Mouse (Mus musculus): ENCODE measurements around the gene Reln.
A peak's percentile ranks its signal among the peaks of the same experiment; 100 is the strongest.

The Reln gene

GRCm38 (mm10) chr5:22344556-22344975 is at the start of gene Reln:
Gene Reln, minus strand, starts transcription at chr5:22344702.
- DNase-seq, result peak; percentile 6

DNA sequence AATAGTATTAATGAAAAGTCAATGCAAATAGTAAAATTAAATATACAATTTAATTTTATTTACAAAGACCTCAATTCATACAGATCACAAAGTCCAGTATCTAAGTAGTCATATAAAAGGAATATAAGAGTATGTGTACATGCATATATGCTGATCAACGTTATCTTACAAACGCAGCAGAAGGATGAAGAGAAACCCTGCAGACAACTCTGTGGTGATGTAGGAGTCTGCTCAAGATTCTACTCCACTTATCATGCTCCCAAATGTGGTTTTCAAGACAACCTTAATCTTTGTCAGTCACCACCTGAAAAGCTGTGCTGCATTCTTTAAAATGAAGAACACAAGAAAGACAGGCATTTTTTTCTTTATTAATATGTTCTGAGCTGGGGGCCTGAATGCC is 44.0 kb upstream of the Reln start:
- no peak for DNase-seq

DNA sequence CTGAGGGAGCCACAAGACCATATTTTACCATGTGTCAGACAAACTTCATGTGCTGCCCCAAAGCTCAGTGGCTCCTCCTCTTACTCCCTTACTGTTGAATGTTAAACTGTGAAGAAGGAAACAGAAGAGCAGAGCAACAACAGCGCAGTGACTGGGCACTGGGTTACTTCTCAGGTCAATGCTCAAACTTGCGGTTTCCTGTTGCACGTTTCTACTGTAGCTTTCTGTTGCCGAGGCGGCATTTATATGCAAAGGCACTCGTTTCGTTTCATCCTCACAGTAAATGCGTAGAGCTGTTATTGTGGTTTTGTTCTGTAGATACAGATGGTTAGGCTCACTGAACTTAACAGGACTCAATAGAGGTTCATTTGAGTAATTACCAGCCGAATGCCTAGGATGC is 16.0 kb upstream of the Reln start:
- no peak for DNase-seq

DNA sequence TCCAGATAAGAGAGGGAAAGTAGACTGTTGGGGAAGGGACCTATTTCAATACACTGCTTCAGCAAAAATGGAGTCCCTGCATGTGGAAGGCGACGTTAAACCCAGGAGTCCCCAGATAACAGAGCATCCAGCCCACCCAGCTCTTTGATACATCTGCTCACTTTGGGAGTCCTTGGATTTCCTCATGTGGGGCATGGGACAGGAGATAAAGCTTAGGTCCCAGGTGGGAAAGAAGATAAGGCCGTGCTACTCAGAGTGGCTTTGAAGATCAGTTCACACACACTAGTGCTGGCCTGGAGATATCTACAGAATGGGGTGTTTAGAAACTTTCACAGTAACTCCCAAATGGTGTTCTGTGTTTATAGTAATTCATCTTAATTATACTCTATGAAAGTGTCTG is 3.9 kb upstream of the Reln start:
- DNase-seq, result no peak

- DNase-seq, result no peak
These were observed 3.2 kb upstream of the Reln start for GRCm38 (mm10) chr5:22347732-22348131.

GRCm38 (mm10) chr5:22345894-22346635 is 1.6 kb upstream of the Reln start:
- no peak for DNase-seq

- no peak for DNase-seq
These were observed 612 bp upstream of the Reln start for GRCm38 (mm10) chr5:22344976-22345651.

- DNase-seq, result no peak
These were observed 503 bp downstream of the Reln start for GRCm38 (mm10) chr5:22343843-22344555.

- DNase-seq, result no peak
These were observed 1.0 kb downstream of the Reln start for GRCm38 (mm10) chr5:22343536-22343842.

- DNase-seq, result no peak
These were observed 2.0 kb downstream of the Reln start for GRCm38 (mm10) chr5:22342461-22342860.

DNA sequence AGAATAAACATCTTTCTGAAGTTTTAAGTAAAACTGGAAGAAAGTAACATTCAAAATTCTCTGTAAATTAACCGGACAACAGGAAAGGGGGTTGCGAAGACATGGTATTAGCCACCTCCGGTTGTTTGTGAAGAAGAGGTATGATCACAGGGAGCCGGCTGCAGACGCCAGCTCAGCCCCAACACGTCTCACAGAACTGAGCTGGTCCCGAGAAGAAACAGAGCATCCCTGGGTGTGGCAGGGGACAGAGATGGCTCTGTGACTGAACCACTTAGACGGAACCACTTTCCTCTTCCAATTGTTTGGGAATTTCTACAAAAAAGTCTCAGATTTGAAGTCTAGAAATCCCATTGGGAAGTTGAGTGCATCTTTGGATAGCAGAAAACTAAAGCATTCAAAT is 3.5 kb downstream of the Reln start:
- no peak for DNase-seq

DNA sequence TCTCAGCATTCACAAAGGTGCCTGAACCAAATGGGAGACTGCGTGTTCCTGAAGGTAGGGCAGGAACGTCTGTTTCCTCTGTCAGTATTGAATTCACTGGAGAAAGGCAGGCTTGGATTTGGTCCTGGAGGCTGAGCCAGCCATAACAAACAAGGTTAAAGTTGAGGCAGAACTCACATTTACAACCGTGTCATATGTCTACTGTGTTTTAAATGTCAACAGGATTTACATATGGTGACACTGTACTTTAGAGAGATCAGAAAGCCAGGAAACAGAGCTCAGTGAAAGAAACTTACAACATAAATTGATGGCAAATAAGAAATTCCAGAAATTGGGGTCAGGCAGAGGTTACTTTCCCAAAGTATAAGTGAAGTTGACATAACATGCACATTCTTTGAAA is 9.1 kb downstream of the Reln start:
- no peak for DNase-seq

GRCm38 (mm10) chr5:22330802-22331201 is 13.7 kb downstream of the Reln start:
- no peak for DNase-seq

DNA sequence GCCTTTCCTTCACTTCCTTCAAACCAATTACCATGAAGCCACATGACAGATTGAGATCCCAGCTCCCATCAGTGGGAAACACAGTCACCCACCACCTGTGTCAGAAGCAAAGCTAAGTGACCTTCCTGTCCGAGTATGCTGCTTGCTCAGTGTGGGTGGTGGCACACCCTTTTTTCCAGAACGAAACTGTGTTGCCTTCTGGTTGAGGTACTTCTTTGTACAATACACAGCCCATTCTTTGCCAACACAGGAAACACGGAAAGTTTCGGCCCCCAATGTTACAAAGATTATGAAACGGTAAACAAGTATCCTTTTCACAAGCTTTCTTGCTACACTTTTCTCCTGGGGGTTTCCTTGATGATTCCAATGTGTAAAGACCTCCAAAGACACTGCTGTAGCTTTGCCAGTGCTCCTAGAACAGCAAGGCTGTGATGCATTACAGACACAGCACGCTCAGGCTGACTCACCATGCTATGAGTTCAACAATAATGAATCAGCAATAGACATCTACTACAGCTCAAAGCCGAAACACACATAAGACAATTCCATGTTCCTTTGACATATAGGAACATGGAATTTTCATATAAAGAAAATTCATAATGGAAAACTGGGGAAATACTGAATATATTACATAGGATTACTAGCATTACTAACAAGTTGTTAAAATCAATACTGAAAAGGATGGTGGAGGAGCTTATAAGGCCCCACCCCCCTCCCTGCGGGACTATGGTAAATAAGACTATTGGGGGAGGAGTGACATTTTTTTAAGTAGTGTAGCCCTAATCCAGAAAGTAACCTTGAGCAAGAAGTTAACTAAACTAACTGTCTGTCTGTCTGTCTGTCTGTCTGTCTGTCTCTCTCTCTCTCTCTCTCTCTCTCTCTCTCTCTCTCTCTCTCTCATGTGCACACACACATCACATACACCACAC is 15.8 kb downstream of the Reln start:
- DNase-seq, result no peak

- peak; percentile 24 for DNase-seq
These were observed 17.3 kb downstream of the Reln start for GRCm38 (mm10) chr5:22327170-22327569.

DNA sequence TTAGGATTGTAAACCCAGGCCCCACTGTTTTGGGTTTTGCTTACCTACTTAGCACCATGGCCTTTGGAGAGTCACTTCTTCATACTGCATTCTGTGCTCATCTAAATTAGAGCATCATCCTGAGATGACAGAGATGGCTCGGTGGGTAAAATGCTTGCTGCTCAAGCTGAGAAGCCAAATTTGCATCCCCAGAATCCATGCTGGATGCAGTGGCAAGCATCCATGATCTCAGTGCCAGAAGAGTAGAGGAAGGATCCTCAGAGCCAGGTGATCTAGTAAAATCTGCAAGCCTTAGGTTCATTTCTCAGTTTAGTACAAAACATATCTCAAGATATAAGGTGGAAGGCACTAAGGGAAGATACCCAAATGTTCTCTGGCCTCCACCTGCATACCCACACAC is 20.7 kb downstream of the Reln start:
- DNase-seq, result no peak

GRCm38 (mm10) chr5:22317807-22318206 is 26.7 kb downstream of the Reln start:
- DNase-seq, result no peak

DNA sequence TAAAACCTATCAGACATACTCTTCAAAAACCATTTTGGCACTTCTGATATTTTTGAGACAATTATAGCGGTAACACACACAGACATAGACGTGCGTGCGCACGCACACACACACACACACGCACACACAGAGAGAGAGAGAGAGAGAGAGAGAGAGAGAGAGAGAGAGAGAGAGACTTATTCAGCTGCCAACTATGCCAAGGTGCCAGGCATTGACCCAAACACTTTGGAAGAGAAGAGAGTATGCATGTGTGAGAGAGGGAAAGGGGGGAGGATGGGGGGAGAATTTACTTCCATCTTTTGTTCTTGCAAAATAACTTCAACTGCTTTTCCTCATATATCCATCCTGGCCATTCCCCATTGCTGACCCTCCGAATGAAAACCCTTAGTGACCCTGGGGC is 28.0 kb downstream of the Reln start:
- no peak for DNase-seq

DNA sequence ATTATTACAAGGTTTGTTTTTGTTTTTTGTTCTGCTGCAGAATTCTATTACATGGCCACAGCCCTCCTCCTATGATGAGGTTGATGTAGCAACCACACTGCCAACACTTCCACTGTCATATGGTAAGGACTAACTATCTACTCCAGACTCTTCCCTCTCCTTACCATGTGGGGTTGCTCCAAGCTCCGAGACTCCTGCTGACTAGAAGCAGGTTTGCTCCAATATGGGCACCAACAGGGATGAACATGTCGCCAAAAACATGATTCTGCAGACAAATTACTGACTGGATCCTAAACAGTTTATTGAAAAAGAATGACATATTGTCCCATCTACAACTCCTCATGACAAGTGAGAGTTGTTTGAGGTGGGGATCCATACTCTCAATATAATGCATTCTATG is 28.5 kb downstream of the Reln start:
- DNase-seq, result no peak

DNA sequence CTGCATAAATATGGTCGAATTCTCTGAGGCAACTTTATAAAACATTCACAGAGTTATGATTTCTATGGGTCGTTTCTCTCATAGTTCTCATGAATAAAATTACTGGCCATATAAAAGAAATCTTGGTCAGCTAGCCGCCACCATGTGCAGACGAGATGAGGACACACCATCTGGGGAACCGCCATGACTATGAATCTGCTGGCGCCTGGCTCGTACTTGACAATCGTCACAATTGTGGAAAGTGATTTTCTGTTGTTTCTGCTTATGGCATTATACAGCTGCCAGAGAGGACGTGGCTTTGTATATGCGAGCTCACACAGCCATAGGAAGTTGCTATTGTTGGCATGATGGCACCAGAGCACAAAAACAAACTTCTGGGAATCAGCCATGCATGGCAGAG is 31.5 kb downstream of the Reln start:
- DNase-seq, result no peak

GRCm38 (mm10) chr5:22311046-22311445 is 33.5 kb downstream of the Reln start:
- no peak for DNase-seq

DNA sequence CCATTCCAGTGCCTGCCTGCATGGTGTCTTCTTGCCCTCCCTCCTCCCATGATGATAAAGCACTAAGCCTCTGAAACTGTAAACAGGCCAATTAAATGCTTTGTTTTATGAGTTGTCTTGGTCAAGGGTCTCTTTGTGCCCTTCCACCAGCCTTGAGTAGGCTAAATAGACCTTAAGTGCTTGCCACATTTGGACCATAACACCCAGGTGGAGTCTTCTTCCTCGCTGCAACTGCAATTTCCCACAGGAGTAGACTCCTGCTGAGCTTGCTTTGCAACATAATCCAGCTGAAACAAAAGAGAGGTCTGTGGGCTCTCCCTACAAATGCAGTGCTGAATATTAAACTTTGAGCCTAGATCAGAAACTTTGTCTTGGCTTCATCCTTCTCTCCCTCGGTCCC is 35.5 kb downstream of the Reln start:
- no peak for DNase-seq

- DNase-seq, result no peak
These were observed 36.6 kb downstream of the Reln start for GRCm38 (mm10) chr5:22307853-22308252.

Data from thymus, postnatal 14 days (tissue).